Mouse (Mus musculus): ENCODE measurements around the gene Olfr263. TPM values are rescaled to one million over a fixed set of nuclear protein-coding genes. Genes with fewer than 3 reads are reported as not detected.

Gene Olfr263
- total RNA-seq, 2 experiments from 2014 or later, result not detected

DNA sequence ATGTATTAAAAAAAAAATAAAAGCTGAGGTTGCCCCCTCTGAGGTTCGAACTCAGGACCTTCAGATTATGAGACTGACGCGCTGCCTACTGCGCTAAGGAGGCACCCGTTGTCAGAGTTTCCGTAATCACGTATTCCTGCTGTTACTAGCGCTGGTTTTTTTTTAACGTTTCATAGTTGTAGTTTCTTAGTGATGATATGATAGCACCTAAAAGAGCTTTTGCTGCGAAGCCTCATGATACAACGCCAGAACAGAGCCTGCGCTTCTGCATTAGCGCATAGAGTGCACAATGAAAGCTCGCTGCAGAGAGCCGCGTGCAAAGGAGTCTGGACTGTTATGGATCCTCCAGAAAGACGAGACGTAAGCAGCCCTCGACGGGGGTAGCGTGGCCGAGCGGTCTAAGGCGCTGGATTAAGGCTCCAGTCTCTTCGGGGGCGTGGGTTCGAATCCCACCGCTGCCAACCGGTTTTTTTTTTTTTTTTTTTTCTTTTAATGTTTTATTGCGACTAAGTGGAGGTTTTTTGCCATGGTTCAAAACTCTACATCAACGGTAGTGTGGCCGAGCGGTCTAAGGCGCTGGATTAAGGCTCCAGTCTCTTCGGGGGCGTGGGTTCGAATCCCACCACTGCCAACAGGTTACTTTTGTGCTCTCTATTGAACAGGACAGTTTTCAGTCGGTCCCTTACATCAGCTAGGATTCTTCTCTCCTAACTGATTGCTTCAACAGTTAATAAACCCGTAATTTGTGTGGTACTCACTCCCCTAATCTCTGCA lies 40.4 kb downstream of the Olfr263 start:
- ATAC-seq (replicated peaks; ENCODE audit: poor library complexity), result peak; percentile 40

DNA sequence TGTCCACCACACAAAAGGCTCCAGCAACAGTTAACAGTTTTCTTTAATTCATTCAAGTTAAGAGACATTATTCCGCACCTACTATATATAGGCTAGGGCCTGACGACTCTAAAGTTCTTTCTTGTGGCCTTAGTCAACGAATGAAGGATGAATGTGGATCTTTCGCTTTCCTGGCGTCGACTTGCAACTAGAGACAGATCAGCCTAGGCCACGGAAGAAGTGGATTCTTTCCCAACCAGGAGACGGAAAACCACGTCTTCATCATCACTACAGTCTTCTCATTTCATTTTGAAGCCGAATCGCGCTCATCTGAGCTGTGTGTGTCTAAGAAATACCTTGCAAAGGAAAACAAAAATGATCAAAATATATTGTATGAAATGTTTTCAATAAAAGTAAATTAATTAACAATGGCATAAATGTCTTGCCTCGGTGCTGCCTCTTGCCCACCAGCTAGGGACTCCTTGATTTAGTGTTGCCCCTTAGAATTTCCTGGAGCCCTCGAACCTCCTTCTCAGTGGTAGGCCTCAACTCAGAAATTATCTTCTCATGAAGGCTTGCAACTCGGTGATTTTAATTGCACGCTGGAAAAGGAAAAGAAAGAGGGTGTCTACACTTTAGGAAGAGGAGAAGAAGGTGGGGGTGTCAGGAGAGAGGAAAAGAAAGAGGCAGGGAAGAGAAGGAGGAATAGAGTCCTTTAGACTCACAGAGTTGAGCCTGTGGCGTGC lies 41.2 kb downstream of the Olfr263 start:
- no peak for ATAC-seq (replicated peaks; ENCODE audit: poor library complexity)

DNA sequence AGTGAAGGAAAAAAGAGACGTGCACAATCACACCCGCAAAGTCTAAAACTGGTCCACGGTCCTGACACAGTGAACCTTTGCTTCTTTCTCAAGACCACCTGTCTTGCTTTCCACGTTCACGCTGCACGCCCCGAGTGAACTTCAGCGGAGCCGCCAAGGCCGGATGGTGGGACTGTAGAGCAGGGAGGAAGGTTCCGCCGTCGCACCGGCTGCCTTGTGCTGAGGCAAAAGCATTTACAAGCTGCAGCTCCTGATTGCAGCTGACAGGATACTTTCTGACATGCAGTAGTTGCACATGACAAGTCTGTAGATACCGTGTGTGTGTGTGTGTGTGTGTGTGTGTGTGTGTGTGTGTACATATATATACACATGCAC lies 41.7 kb downstream of the Olfr263 start:
- ATAC-seq (replicated peaks; ENCODE audit: poor library complexity), result no peak

DNA sequence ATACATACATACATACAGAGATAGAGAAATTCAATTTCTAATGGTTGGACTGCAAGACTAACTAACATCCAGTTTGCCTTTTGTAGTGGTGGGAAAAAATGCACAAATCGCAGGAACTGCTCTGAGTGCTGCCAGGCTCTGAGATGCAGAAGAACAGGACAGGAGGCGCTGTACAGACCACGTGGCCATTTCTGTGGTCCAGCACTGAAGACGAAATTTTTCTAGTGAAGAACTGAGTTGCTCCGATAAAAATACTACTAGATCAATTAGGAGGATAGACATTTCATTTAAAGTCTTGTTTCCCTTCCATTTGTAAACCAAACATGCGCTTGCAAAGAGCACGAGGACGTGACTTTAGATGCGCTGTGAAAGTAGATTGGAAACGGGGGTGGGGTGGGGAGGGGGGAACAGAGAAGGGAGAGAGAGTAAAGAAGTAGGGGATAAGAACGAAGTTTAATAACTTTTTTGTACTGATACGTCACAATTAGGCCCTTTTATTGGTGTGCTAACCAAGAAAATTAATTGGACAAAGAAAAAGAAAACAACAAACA lies 42.2 kb downstream of the Olfr263 start:
- ATAC-seq (replicated peaks; ENCODE audit: poor library complexity), result no peak

DNA sequence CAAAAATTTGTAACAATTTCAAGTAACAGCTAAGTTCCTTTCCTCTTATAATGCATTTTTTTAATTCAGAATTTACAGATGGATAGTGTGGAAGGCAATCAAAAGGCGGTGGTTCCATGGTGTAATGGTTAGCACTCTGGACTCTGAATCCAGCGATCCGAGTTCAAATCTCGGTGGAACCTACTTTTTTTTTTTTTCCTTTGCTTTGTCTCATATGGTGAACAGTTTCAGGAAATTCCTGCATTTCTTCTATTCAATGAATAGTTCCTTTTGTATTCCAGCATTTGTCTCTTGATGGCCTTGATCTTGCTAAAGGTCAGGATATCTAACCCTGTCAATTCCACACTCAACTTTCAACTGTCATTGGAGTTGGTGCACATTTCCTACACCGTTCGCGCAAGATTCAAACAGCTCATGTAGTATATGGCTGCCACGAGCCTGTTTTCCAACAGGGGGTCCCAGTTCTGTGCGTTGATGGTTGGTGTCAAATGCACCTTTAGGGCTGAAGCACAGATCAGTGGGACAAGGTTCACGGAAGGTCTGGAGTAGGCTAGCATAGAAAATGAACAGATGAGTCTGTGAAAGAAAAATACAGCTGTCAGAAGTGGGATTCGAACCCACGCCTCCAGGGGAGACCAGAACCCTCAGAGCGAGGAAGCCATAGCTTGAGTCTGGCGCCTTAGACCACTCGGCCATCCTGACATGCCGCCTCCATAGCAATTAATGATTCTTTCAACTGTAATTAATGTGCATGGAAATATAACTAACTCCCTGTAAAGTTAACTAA lies 43.0 kb downstream of the Olfr263 start:
- ATAC-seq (replicated peaks; ENCODE audit: poor library complexity), result peak; percentile 56

DNA sequence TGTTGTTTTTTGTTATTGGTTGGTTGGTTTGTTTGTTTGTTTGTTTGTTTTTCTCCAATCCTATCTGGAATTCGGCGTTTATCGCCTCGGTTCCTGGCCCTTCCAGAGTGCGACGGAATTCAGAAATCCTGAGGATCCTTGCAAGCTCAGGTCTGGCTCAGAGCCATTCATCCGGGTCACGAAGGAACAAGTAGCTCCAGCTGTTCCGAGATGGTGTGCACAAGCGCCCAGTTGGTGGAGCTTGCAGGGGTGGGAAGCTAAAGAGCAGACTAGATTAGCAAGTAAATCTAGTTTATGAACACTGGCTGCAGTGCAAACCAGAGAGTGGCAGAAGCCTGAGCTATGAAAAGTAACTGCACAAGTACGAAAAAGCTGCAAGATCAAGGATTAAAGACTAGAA lies 43.6 kb downstream of the Olfr263 start:
- peak; percentile 12 for ATAC-seq (replicated peaks; ENCODE audit: poor library complexity)

DNA sequence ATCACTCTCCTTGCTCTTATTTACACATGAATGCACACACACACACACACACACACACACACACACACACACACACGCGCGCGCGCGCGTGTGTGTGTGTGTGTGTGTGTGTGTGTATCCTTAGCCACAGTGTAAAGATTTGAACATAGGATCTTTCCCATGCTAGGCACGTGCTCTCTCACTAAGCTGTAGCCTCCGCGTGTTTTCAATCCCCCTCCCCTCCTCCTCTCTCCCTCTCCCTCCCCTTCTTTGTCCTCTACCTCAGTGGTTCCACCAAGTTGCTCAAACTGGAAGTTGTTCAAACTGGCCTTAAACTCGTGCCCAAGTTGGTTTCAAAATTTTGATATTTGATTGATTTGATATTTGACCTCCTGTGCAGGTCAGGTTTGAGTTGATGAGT lies 47.3 kb downstream of the Olfr263 start:
- no peak for ATAC-seq (replicated peaks; ENCODE audit: poor library complexity)

DNA sequence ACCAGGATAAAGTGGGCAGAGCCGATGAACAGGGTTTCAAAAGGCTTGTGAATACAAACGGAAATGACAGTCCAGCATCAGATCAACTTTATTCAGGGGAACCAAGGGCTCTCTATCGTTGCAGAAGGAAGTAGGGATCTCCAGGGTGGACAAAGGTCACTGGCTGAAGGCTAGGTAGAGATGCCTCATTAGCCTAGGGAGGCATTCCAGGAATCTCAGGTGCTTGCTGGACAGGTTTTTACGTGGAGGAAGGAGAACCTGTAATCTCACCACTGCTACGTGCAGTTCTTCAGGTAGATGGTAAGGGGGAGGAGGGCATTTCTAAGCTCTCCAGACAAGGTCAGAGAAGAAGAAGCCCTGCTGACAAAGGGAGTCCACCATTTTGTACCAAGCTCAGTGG lies 48.2 kb downstream of the Olfr263 start:
- no peak for ATAC-seq (replicated peaks; ENCODE audit: poor library complexity)

DNA sequence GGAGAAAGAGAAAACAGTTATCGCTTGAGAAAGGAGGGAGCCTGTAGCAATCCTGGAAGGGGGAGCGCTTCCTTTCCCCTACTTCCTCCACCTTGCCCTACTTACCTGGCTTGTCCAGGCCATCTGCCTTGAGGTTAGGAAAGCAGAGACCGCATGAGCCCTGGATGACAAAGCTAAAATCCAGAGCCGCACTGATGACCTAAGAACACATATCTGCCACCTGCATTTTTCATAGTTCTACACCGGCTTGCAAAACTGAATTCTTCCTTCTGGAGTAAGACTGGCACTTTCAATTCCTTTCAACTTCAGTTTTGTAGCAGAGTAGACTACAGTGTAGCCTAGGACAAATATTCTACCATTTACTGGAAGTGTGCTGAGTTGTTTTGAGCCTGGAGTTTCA lies 48.9 kb downstream of the Olfr263 start:
- ATAC-seq (replicated peaks; ENCODE audit: poor library complexity), result peak; percentile 16

DNA sequence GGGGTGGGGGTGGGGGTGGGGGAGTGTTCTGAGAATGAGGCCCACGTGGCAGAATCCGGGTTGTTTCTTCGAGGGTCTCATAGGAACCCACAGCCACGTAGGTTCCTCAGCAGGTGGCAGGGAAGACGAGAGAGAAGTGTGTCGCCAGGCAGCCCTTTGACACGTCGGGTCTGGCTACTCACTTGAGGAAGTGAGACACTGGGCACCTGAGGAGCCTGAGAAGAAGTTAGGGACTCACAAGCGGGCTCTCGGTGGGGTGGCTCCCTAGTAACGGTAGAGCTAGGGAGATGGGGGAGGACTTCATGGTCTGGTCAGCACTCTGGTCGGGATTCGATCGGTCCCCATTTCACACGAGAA lies 49.9 kb downstream of the Olfr263 start, which contains the start of gene Trim27:
Gene Trim27, plus strand, starts transcription at position 79 of the 357 bp plus-strand sequence.
- peak; percentile 62 for ATAC-seq (replicated peaks; ENCODE audit: poor library complexity)

DNA sequence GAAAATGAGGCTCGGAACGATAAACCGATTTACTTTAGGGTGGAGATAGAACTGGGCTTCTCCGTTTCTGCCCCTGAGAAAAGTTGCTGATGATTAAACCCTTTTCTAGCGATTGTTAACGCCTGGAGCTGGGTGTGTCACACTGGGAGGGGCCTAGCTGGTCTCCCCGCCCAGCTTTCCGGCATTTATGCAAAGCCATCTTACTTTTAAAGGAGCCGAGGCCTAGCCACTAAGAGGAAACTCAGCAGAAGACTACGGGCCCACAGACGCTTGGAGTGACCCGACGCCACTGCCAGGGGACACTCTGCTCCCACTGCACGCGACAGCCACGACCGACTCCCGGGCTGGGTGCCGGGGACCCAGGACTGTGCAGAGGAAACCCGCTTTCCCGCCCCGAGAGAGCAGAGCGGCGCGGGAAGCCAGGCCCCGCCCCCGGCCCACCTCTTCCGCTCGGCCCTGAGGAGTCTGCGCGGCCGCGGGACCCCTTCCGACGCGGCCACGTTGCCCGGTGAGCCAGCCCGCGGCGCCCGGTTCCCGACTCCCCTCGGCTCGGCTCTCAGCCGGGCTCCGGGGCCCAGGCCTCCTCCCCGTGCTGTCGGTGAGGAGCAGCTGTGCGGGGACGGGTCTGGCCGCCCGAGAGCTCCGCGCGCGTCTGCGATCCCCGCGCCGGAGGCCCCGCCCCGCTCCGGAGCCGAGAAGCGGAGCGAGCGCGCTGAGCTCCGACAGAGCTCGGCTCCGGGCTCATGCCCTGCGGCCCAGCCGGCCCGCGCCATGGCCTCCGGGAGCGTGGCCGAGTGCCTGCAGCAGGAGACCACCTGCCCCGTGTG lies 50.5 kb downstream of the Olfr263 start:
- peak; percentile 73 for ATAC-seq (replicated peaks; ENCODE audit: poor library complexity)

DNA sequence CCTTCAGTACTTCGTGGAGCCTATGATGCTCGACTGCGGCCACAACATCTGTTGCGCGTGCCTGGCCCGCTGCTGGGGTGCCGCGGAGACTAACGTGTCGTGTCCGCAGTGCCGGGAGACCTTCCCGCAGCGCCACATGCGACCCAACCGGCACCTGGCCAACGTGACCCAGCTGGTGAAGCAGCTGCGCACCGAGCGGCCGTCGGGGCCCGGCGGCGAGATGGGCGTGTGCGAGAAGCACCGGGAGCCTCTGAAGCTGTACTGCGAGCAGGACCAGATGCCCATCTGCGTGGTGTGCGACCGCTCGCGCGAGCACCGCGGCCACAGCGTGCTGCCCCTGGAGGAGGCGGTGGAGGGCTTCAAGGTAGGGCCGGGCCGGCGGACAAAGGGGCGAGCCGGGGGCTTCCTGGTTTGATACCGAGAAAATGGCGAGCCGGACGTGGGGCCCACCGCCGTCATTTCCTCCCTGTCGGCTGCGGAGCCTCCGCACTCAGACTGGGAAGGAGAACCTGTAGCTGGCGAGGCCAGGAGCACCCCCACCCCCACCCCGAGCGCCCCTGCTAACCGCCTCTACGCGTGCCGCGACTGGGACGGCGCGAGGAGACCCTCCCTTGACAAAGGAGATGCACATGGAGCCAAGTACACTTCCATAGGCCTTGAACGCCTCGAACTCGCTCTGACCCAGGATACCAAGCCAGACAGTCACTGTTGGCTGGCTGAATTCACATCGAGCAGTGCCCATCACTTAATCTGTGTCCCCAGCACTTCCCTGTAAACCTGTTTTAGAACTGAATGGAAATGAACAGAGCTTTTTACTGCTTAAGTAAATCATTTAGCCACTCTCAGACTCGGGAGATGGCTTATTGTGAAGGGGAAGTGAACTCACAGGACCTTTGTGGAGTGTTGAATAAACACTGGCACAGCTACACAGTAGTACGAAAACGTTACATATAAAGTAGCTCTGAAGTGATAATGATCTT lies 51.4 kb downstream of the Olfr263 start:
- peak; percentile 34 for ATAC-seq (replicated peaks; ENCODE audit: poor library complexity)

DNA sequence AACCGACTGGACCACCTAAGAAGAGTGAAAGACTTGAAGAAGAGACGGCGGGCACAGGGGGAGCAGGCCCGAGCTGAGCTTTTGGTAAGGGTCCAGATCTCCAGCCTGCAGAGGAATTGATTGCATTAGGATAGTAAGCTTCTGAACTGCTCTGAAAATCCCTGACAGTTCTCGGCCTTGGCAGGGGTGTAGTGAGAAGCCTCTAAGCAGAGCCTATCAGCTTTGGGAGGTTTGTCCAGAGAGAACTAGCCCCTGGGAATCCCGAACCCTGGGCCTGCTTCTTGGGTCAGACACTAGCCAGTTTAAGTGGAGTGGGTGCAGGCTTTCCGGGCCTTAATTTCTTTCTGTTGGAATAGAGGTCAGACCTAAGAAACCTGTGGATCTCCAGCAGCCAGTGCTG lies 52.6 kb downstream of the Olfr263 start:
- no peak for ATAC-seq (replicated peaks; ENCODE audit: poor library complexity)

DNA sequence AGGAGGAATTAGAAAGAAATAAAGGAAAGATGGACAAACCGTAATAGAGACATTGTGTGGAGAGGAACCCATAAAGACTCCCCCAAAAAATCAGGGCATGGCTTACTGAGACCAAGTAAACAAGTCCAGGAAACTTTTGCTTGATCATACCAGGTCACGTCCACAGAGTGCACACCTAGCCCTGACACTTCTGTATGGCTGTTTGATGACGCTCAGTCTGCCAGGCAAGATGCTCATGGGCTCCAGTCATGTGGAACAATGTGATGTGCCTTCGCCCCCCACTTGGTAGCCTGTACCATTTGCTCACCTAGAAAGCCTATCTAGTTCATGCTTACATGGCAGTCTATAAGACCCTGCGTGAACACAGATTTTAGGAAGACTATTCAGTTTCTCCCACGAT lies 53.6 kb downstream of the Olfr263 start:
- ATAC-seq (replicated peaks; ENCODE audit: poor library complexity), result no peak

DNA sequence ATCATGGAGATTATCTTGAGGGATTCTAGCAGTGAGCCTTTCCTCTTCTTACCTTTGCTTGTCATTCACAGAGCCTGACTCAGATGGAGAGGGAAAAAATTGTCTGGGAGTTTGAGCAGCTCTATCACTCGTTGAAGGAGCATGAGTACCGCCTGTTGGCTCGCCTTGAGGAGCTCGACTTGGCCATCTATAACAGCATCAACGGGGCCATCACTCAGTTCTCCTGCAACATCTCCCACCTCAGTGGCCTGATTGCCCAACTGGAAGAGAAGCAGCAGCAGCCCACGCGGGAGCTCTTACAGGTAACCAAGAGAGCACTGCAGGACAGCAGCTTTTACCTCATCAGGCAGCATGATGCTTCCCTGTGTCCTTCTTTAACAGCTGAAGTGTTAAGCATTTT lies 54.2 kb downstream of the Olfr263 start:
- ATAC-seq (replicated peaks; ENCODE audit: poor library complexity), result no peak

DNA sequence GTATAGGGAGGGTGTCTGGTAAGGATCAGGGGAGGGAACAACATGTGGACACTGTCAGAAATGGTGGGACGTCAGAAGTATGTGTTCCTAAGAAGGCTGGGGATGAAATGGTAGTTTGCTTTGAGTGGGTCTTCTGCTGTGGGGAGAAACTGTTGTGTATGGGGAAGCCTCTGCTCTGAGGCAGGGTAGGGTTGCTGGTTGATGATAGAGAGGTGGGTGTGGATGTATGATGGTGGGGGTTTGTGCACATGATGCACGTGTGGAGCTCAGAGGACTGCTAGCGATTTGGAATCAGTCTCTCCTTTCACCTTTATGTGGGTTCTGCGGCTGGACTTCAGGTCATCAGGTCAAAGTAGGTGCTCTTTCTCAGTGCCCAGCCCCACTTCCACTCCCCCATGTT lies 56.1 kb downstream of the Olfr263 start:
- ATAC-seq (replicated peaks; ENCODE audit: poor library complexity), result no peak
